Mouse (Mus musculus) C2C12 (cell line): ENCODE measurements around the gene Adam20.
"Not testable (repeated sequence)": the region's sequence is repeated elsewhere in the genome, so short reads cannot be mapped to it uniquely, and the experiment has no call there.

ENCODE experiments used
- CEBPB ChIP-seq: IDR thresholded peaks from one replicate; pipeline ENCODE4 v1.6.1; 2011; ENCODE audit warnings: low read depth, mild to moderate bottlenecking, control low read depth, moderate library complexity
- CTCF ChIP-seq: IDR thresholded peaks from one replicate; pipeline ENCODE4 v1.5.1; 2011; ENCODE audit not compliant: control insufficient read depth, insufficient read depth, insufficient read length

- not testable (repeated sequence) for TF ChIP-seq CEBPB, CTCF
These were observed 41.2 kb upstream of the Adam20 start, which contains the start of gene Adam25 for GRCm38 (mm10) chr8:40751908-40752307.
